Mouse (Mus musculus): ENCODE results near the gene Evl.

DNA sequence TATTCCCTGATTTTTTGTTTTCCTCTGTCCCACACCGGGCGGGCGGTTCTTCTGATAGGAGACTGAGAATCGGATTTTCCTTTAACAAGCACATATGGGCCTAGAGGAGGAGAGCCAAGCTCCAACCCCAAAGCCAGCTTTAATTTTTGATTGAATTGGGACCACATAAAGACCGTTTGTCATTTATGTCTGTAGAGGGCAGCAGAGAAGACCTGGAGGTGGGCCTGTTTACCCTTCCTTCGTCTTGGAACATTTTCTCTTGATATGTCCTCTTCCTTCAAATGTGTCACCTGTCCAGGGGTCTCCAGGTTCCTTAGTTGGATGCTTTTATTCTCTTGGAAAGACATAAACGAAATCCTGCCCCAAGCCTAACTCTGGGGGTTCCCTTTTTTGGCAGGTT is 151.6 kb downstream of the Evl start:
- TF ChIP-seq CTCF (IDR thresholded peaks at IDR 0.05; ENCODE audit: control insufficient read depth, insufficient read depth, low read length) (no peak), POLR2A (IDR thresholded peaks at IDR 0.05; ENCODE audit: borderline replicate concordance, control insufficient read depth, low read depth, low read length) (no peak)
